Mouse (Mus musculus) heart, adult 9 months (tissue): ENCODE measurements around the gene Map3k1.
A peak's percentile ranks its signal among the peaks of the same experiment; 100 is the strongest.

Experiments used
- DNase-seq, 2 experiments: peaks; one replicate each; pipeline ENCODE4 v3.0.0; 2022; ENCODE audit warnings: low spot score in 2 of 2

Gene Map3k1

GRCm38 (mm10) chr13:111808637-111809465 is at the start of gene Map3k1:
Gene Map3k1, minus strand, starts transcription at chr13:111808993.
- DNase-seq = peak; percentile 66 to 71

GRCm38 (mm10) chr13:111856786-111857455 is 48.1 kb upstream of the Map3k1 start:
- no peak for DNase-seq

GRCm38 (mm10) chr13:111856232-111856631 is 47.4 kb upstream of the Map3k1 start:
- DNase-seq = no peak

GRCm38 (mm10) chr13:111852451-111853224 is 43.8 kb upstream of the Map3k1 start:
- DNase-seq = no peak

GRCm38 (mm10) chr13:111850046-111850837 is 41.4 kb upstream of the Map3k1 start:
- DNase-seq = no peak

GRCm38 (mm10) chr13:111845471-111845870 is 36.7 kb upstream of the Map3k1 start:
- DNase-seq = no peak

- DNase-seq = no peak
Measured at GRCm38 (mm10) chr13:111844313-111844712, 35.5 kb upstream of the Map3k1 start.

- DNase-seq = no peak
Measured at GRCm38 (mm10) chr13:111835787-111836186, 27.0 kb upstream of the Map3k1 start.

GRCm38 (mm10) chr13:111834613-111835012 is 25.8 kb upstream of the Map3k1 start:
- DNase-seq = no peak

- no peak for DNase-seq
Measured at GRCm38 (mm10) chr13:111829473-111829872, 20.7 kb upstream of the Map3k1 start.

GRCm38 (mm10) chr13:111827481-111827880 is 18.7 kb upstream of the Map3k1 start:
- DNase-seq = no peak

- DNase-seq = no peak
Measured at GRCm38 (mm10) chr13:111824178-111824577, 15.4 kb upstream of the Map3k1 start.

GRCm38 (mm10) chr13:111821727-111822375 is 13.1 kb upstream of the Map3k1 start:
- no peak for DNase-seq

GRCm38 (mm10) chr13:111819618-111820385 is 11.0 kb upstream of the Map3k1 start:
- DNase-seq = no peak

- no peak for DNase-seq
Measured at GRCm38 (mm10) chr13:111819106-111819505, 10.3 kb upstream of the Map3k1 start.

- DNase-seq = no peak
Measured at GRCm38 (mm10) chr13:111818216-111818903, 9.6 kb upstream of the Map3k1 start.

- no peak for DNase-seq
Measured at GRCm38 (mm10) chr13:111817773-111818172, 9.0 kb upstream of the Map3k1 start.

GRCm38 (mm10) chr13:111816431-111816830 is 7.6 kb upstream of the Map3k1 start:
- DNase-seq = no peak

- no peak for DNase-seq
Measured at GRCm38 (mm10) chr13:111815486-111815885, 6.7 kb upstream of the Map3k1 start.

GRCm38 (mm10) chr13:111815017-111815416 is 6.2 kb upstream of the Map3k1 start:
- DNase-seq = no peak
